In genomic region chr1:62780068-62780761, GRCm38 (mm10) we compare ENCODE assay signal across 10 mouse cellular contexts.
DNase-seq lines count a peak whose midpoint lies in the region; ATAC-seq and TF ChIP-seq lines count a peak whose summit lies in the region.
"Had no signal": no experiment of that assay in that cellular context is flagged by ENCODE, and none has a peak within 500 bp of the region (broad histone marks: within the 10 kb centered on the region; RNA-seq: fewer than 3 reads in every experiment).

No protein-coding gene starts in this region.

- peaks cover 8% of the 10 kb centered on the region; the same call in 1 of the 2 replicates for H3K36me3 ChIP-seq in midbrain, embryonic 13.5 days
- peaks cover 17% of the 10 kb centered on the region for H3K36me3 ChIP-seq in midbrain, embryonic 10.5 days
- H3K36me3 ChIP-seq in forebrain, embryonic 13.5 days (ENCODE audit: poor library complexity, severe bottlenecking) = peaks cover 15% of the 10 kb centered on the region; the same call in 1 of the 2 replicates
- peaks cover 52% of the 10 kb centered on the region for H3K36me3 ChIP-seq in limb, embryonic 13.5 days
- H3K36me3 ChIP-seq in kidney, embryonic 15.5 days = no peaks in the 10 kb centered on the region

- no peak overlapping the region for H3K9ac ChIP-seq in midbrain, embryonic 13.5 days (replicated peaks)
- peak overlapping the region; percentile 26; the same call in 1 of the 2 replicates for H3K9ac ChIP-seq in forebrain, embryonic 13.5 days
- H3K9ac ChIP-seq in limb, embryonic 13.5 days = no peak overlapping the region
- H3K9ac ChIP-seq in kidney, embryonic 15.5 days = no peak overlapping the region

- peak overlapping the region; percentile 65 for H3K27ac ChIP-seq in midbrain, embryonic 13.5 days
- H3K27ac ChIP-seq in midbrain, embryonic 10.5 days (replicated peaks) = no peak overlapping the region
- H3K27ac ChIP-seq in forebrain, embryonic 13.5 days = peak overlapping the region; percentile 74
- H3K27ac ChIP-seq in limb, embryonic 13.5 days = no peak overlapping the region; the same call in 1 of the 2 replicates
- H3K27ac ChIP-seq in gastrocnemius, adult 2 months = no peak overlapping the region
- no peak overlapping the region for H3K27ac ChIP-seq in kidney, embryonic 15.5 days

- no peak for ATAC-seq in midbrain, embryonic 13.5 days
- no peak for ATAC-seq in forebrain, embryonic 13.5 days
- ATAC-seq in limb, embryonic 13.5 days (ENCODE audit: low FRiP score, low read depth) = peak; percentile 25; the same call in 1 of the 2 replicates
- ATAC-seq in kidney, embryonic 15.5 days (replicated peaks; ENCODE audit: low FRiP score) = no peak

- intact Hi-C loops in gastrocnemius, adult 2 months (cut with DNase I) = no loop called here

- peaks cover 12% of the 10 kb centered on the region; the same call in 1 of the 2 replicates for H3K27me3 ChIP-seq in midbrain, embryonic 13.5 days
- H3K27me3 ChIP-seq in midbrain, embryonic 10.5 days (ENCODE audit: low read depth, poor library complexity, severe bottlenecking) = peaks cover 40% of the 10 kb centered on the region
- no peaks in the 10 kb centered on the region; the same call in 1 of the 2 replicates for H3K27me3 ChIP-seq in forebrain, embryonic 13.5 days
- H3K27me3 ChIP-seq in limb, embryonic 13.5 days = peaks cover 7% of the 10 kb centered on the region
- H3K27me3 ChIP-seq in kidney, embryonic 15.5 days = peaks cover 25% of the 10 kb centered on the region

- no peak for TF ChIP-seq CTCF in gastrocnemius, adult 2 months (IDR thresholded peaks at IDR 0.05)

- DNase-seq in midbrain, embryonic 10.5 days (ENCODE audit: low spot score) = no peak
- DNase-seq in yolk sac, embryonic 10.5 days (ENCODE audit: low spot score) = peak; percentile 62
- no peak for DNase-seq in gastrocnemius, adult 2 months
- DNase-seq: kidney, adult 8-10 months; right cerebral cortex, postnatal 14 days; thymus, postnatal 36 days had no signal

- H3K4me1 ChIP-seq in midbrain, embryonic 13.5 days (replicated peaks) = peaks cover 46% of the 10 kb centered on the region
- peaks cover 48% of the 10 kb centered on the region for H3K4me1 ChIP-seq in midbrain, embryonic 10.5 days
- H3K4me1 ChIP-seq in forebrain, embryonic 13.5 days = peaks cover 32% of the 10 kb centered on the region
- peaks cover 21% of the 10 kb centered on the region for H3K4me1 ChIP-seq in limb, embryonic 13.5 days
- peaks cover 30% of the 10 kb centered on the region for H3K4me1 ChIP-seq in kidney, embryonic 15.5 days

- no peak overlapping the region for H3K4me2 ChIP-seq in midbrain, embryonic 13.5 days (replicated peaks)
- no peak overlapping the region for H3K4me2 ChIP-seq in forebrain, embryonic 13.5 days
- H3K4me2 ChIP-seq in limb, embryonic 13.5 days (replicated peaks) = no peak overlapping the region
- no peak overlapping the region for H3K4me2 ChIP-seq in kidney, embryonic 15.5 days

- H3K9me3 ChIP-seq in midbrain, embryonic 13.5 days = no peaks in the 10 kb centered on the region
- no peaks in the 10 kb centered on the region for H3K9me3 ChIP-seq in midbrain, embryonic 10.5 days (replicated peaks)
- H3K9me3 ChIP-seq in forebrain, embryonic 13.5 days (replicated peaks) = no peaks in the 10 kb centered on the region
- H3K9me3 ChIP-seq in limb, embryonic 13.5 days = no peaks in the 10 kb centered on the region
- no peaks in the 10 kb centered on the region for H3K9me3 ChIP-seq in kidney, embryonic 15.5 days (replicated peaks)

- no peak overlapping the region for H3K4me3 ChIP-seq in midbrain, embryonic 13.5 days (replicated peaks)
- H3K4me3 ChIP-seq in midbrain, embryonic 10.5 days = no peak overlapping the region
- H3K4me3 ChIP-seq in forebrain, embryonic 13.5 days = no peak overlapping the region
- H3K4me3 ChIP-seq in limb, embryonic 13.5 days = no peak overlapping the region
- no peak overlapping the region for H3K4me3 ChIP-seq in gastrocnemius, adult 2 months
- H3K4me3 ChIP-seq in kidney, embryonic 15.5 days (replicated peaks) = no peak overlapping the region

- WGBS in midbrain, embryonic 13.5 days = 22% methylated on average over 15 of the region's 15 CpGs
- 57% methylated on average over 15 of the region's 15 CpGs for WGBS in midbrain, embryonic 10.5 days
- WGBS in forebrain, embryonic 13.5 days = 35% methylated on average over 15 of the region's 15 CpGs
- WGBS in limb, embryonic 13.5 days = 17% methylated on average over 15 of the region's 15 CpGs
- 22% methylated on average over 15 of the region's 15 CpGs for WGBS in kidney, embryonic 15.5 days

Comparison
In these comparisons a context has a peak if more than half of its experiments do, and no peak if none do; other contexts are left out.
1. H3K27ac ChIP-seq: peak in midbrain, embryonic 13.5 days (single experiment) and forebrain, embryonic 13.5 days (single experiment); none in midbrain, embryonic 10.5 days (single experiment), limb, embryonic 13.5 days (single experiment), gastrocnemius, adult 2 months (single experiment) and kidney, embryonic 15.5 days (single experiment).